Mouse (Mus musculus): ENCODE data around the gene Traf3ip3. TPM values are rescaled to one million over a fixed set of nuclear protein-coding genes. Genes with fewer than 3 reads are reported as not detected.

The Traf3ip3 gene
- total RNA-seq (2021): 1.5 and 3.4 TPM in 2 replicates
- long read RNA-seq, partial matches to known transcripts: 0 of 1 reads
- long read RNA-seq, other reads (novel, unspliced or antisense): 1 of 1 reads

- no peak for DNase-seq
These were observed at the start of gene Traf3ip3 for GRCm38 (mm10) chr1:193201383-193201778. Traf3ip3 (minus strand) TSS chr1:193201703.

- no peak for DNase-seq
These were observed 48.5 kb upstream of the Traf3ip3 start for GRCm38 (mm10) chr1:193250026-193250425.

- no peak for DNase-seq
These were observed 42.7 kb upstream of the Traf3ip3 start for GRCm38 (mm10) chr1:193244235-193244634.

- DNase-seq: no peak
These were observed 42.2 kb upstream of the Traf3ip3 start for GRCm38 (mm10) chr1:193243571-193244193.

- DNase-seq: no peak
These were observed 41.4 kb upstream of the Traf3ip3 start for GRCm38 (mm10) chr1:193242863-193243262.

- DNase-seq: peak; percentile 50
These were observed 40.7 kb upstream of the Traf3ip3 start for GRCm38 (mm10) chr1:193242238-193242637.

GRCm38 (mm10) chr1:193241436-193241835, 39.9 kb upstream of the Traf3ip3 start:
- DNase-seq: no peak

DNA sequence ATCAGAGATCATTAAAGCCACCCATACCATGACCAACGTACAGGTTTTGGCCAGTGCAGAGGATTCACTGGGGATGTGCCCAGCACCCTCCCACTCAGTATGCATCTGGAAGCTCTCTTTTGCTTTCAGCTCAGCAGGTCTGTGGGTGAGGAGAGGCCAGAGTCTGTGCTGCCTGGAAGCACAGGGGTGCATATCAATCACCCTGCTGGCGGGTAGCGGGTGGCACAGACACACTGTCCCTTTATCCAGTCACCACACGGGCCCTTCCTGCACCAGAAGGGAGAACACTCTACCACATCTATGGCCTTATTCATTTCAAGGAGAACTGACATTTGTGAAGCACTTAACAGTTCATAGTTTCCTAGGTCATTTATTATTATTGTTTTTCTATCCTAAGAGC, 36.9 kb upstream of the Traf3ip3 start:
- DNase-seq: no peak

DNA sequence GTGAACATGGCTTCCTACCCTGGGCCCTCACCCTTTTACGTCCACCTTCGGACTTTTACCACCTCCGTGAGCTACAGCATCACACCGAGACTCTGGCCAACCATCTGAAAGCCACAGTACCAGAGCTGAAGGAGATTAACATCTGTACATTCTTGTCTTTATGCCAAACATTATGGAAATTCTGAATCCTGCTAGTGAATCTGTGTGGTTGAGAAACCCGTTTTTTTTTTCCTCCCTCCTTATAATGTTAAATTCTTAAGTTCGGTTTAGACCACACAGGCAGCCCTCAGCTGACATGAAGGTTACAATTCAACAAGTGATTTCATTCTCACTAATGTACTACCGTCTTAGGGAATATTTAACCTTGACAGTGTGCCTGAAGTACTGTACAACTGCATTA, 33.4 kb upstream of the Traf3ip3 start:
- DNase-seq: no peak

- DNase-seq: no peak
These were observed 32.7 kb upstream of the Traf3ip3 start for GRCm38 (mm10) chr1:193234130-193234645.

GRCm38 (mm10) chr1:193232732-193233131, 31.2 kb upstream of the Traf3ip3 start:
- DNase-seq: no peak

GRCm38 (mm10) chr1:193230935-193231334, 29.4 kb upstream of the Traf3ip3 start:
- DNase-seq: no peak

- no peak for DNase-seq
These were observed 29.0 kb upstream of the Traf3ip3 start for GRCm38 (mm10) chr1:193230531-193230930.

GRCm38 (mm10) chr1:193229570-193229969, 28.1 kb upstream of the Traf3ip3 start:
- no peak for DNase-seq

GRCm38 (mm10) chr1:193227537-193227936, 26.0 kb upstream of the Traf3ip3 start:
- no peak for DNase-seq

DNA sequence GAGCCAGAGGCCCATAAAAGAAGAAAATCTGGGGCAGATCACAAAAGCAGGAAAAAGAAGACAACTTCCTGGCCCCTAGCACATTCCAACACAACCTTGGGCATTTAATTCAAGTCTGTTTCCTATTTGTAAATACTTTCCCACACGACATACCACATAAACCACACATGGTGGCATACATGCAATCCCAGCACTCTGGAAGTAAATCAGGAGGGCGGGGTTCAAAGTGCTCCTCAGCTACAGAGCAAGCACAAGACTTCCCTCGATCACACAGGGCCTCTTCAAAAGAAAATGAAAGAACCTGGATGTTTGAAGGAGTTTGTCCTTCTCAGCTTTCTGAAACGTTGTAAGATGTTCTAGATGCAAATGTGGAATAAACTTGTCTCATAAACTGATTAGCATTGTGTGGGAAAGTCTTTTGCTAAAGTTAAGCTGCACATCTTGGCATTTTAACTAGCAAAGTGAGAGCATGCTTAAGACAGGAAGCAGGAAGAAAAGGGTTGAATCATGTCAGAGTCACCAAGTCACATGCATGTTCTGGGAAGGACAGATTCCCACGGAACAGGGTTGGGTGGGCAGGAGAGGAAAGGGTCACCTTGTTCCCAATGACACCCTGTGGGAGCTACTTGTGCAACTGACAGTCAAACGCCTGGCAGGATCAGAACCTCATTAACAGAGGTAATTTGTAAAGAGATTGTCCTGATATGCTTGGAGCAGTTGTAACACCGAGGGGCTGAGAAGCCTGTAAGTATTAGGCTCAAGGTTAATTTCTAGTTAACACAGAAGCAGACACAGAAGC, 25.4 kb upstream of the Traf3ip3 start:
- DNase-seq: no peak

- DNase-seq: no peak
These were observed 24.6 kb upstream of the Traf3ip3 start for GRCm38 (mm10) chr1:193226114-193226513.

GRCm38 (mm10) chr1:193225531-193225930, 24.0 kb upstream of the Traf3ip3 start:
- DNase-seq: no peak

GRCm38 (mm10) chr1:193220408-193220807, 18.9 kb upstream of the Traf3ip3 start:
- DNase-seq: no peak

GRCm38 (mm10) chr1:193216000-193216399, 14.5 kb upstream of the Traf3ip3 start:
- DNase-seq: no peak

- DNase-seq: no peak
These were observed 12.6 kb upstream of the Traf3ip3 start for GRCm38 (mm10) chr1:193214053-193214452.

DNA sequence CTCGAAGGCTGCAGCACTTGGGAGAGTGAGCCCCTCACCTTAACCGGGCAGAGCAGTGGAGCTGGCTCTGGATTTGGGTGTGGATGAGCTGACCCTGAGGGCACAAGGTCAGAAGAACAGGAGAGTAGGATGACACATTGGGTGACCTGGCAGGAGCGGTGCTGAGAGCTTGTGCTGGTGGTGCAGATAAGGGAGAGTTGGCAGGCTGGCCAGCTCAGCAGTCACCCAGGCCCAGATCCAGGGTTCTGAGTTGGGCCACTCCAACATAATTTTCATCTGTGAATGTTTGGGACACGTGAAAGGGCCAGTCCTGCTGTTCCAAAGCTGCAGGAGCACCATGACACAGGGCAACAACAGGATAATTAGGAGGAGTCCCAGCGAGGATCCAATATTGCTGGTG, 9.9 kb upstream of the Traf3ip3 start:
- DNase-seq: no peak

DNA sequence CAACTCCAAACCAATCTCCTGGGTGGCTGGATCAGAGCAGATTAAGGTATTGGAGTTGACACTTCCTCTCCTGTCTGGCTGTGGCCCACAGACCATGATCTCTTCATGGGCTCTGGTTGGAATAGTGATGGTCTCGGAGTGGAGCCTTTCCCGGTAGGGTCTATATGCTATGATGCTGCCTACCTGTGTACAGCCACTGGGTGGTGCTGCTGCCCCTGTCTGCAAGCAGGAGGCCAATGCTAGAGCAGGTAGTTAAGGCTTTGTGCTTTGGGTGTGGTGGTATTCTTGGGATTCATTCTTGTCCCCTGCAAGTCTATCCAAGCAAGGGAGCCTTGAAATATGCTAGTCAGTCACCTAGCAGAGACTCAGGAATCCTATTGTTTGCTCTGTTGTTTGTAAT, 6.7 kb upstream of the Traf3ip3 start:
- DNase-seq: peak; percentile 40
